Mouse (Mus musculus) E14TG2a.4 (cell line): ENCODE results near the gene Rnf114.

Source experiments
- CTCF ChIP-seq: conservative IDR thresholded peaks from 2 replicates; pipeline ENCODE4 v1.5.1; 2014; ENCODE audit warnings: low read length
- NANOG ChIP-seq: IDR thresholded peaks from 2 replicates; pipeline ENCODE4 v1.6.1; 2014; ENCODE audit warnings: borderline replicate concordance, low read length, mixed read lengths

GRCm38 (mm10) chr2:167508569-167508968 is 16.1 kb downstream of the Rnf114 start:
- no peak for TF ChIP-seq CTCF
- no peak for TF ChIP-seq NANOG
